Mouse (Mus musculus) thymus, adult 2 months (tissue): ENCODE measurements at regions not wholly inside any gene's neighbourhood (a gene's known extent, or its start where the extent isn't known, plus 50 kb on each side); places are given as distances from the start of the nearest gene placed in this dataset.

ENCODE experiments used
- CTCF ChIP-seq: fragments of 200-500 bp; IDR thresholded peaks from 2 replicates; pipeline ENCODE4 v1.5.1; 2012; ENCODE audit warnings: mild to moderate bottlenecking, control low read depth, low read length, moderate library complexity, borderline replicate concordance; ENCODE audit not compliant: control insufficient read depth, poor library complexity, insufficient read depth; ENCODE audit errors: extremely low read depth
- POLR2A ChIP-seq: fragments of 200-500 bp; IDR thresholded peaks from 2 replicates; pipeline ENCODE4 v1.6.1; 2012; ENCODE audit warnings: mild to moderate bottlenecking, low read length, control low read depth, moderate library complexity; ENCODE audit not compliant: control insufficient read depth, poor library complexity, insufficient read depth; ENCODE audit errors: extremely low read depth

GRCm38 (mm10) chr7:121329274-121329673 is 62.4 kb upstream of the Hs3st2 start:
- TF ChIP-seq POLR2A (no peak), CTCF (no peak)
